Mouse (Mus musculus) ES-Bruce4 (cell line): ENCODE results near the gene Creb1. TPM values are rescaled to one million over a fixed set of nuclear protein-coding genes. Genes with fewer than 3 reads are reported as not detected.

Experiments
- H3K27ac ChIP-seq: 2 replicates; pipeline ENCODE4 v1.5.1; 2012; ENCODE audit warnings: low read length, inconsistent platforms; ENCODE audit not compliant: insufficient read depth
- H3K27me3 ChIP-seq: 2 replicates; pipeline ENCODE4 v1.6.1; 2012; ENCODE audit warnings: mild to moderate bottlenecking, low read length, inconsistent platforms; ENCODE audit not compliant: control insufficient read depth, poor library complexity, insufficient read depth, severe bottlenecking
- H3K36me3 ChIP-seq: 2 replicates; pipeline ENCODE4 v1.6.1; 2012; ENCODE audit warnings: inconsistent platforms, mild to moderate bottlenecking, low read length, moderate library complexity; ENCODE audit not compliant: control insufficient read depth, poor library complexity, insufficient read depth, severe bottlenecking
- H3K4me1 ChIP-seq: one replicate; pipeline ENCODE4 v1.8.1; 2011; ENCODE audit warnings: low read length; ENCODE audit not compliant: control insufficient read depth, insufficient read depth
- H3K4me3 ChIP-seq: 2 replicates; pipeline ENCODE4 v1.5.1; 2011; ENCODE audit warnings: low read depth, mild to moderate bottlenecking, low read length
- H3K9ac ChIP-seq: 2 replicates; pipeline ENCODE4 v1.6.1; 2012; ENCODE audit warnings: low read depth, mild to moderate bottlenecking, inconsistent platforms; ENCODE audit not compliant: poor library complexity, severe bottlenecking
- H3K9me3 ChIP-seq: replicated peaks from 2 replicates; pipeline ENCODE4 v1.6.1; 2012; ENCODE audit warnings: mild to moderate bottlenecking, low read length, inconsistent platforms; ENCODE audit not compliant: control insufficient read depth, poor library complexity, insufficient read depth, severe bottlenecking
- CTCF ChIP-seq: IDR thresholded peaks from one replicate; pipeline ENCODE4 v1.8.1; 2011; ENCODE audit warnings: low read depth, low read length
- EP300 ChIP-seq: IDR thresholded peaks from 2 replicates; pipeline ENCODE4 v1.6.1; 2011; ENCODE audit warnings: low read depth, low read length; ENCODE audit not compliant: insufficient read depth
- POLR2A ChIP-seq: IDR thresholded peaks from one replicate; pipeline ENCODE4 v1.8.1; 2011; ENCODE audit warnings: low read length; ENCODE audit not compliant: insufficient read depth
- polyA plus RNA-seq: library from polyadenylated mRNA; stranded (reverse); fragments of >200 nt; gene quantifications from 2 replicates; pipeline ENCODE4 v1.2.4, GENCODE M21; 2011; ENCODE audit warnings: low read depth; ENCODE audit not compliant: missing spikeins, insufficient read depth, insufficient read length

Creb1 gene
- polyA plus RNA-seq, 1 experiment = 62.5 TPM

DNA sequence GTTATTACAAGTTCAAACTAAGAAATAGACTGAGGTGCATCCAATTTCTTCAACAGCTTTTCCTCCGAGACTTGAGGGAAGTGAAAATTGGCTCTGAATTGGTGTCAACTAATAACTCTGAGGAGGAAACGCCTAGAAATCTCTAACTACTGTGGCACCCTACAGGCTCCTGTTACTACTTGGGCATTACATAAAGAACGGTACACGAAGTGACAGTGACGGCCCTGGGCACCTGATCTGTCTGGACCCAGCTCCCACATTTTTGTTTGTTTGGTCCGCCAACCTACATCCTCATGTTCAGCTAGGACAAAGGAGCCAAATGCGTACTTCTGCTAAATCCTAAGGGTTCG, 84.1 kb downstream of the Creb1 start:
- H3K36me3 ChIP-seq = no peaks in the 10 kb centered on the region
- no peaks in the 10 kb centered on the region for H3K9me3 ChIP-seq
- peak overlapping the region; percentile 83 for H3K4me3 ChIP-seq
- peak overlapping the region; percentile 74 for H3K9ac ChIP-seq
- TF ChIP-seq POLR2A (no peak), CTCF (no peak), EP300 (no peak)
- no peaks in the 10 kb centered on the region for H3K4me1 ChIP-seq
- no peak overlapping the region for H3K27ac ChIP-seq
- H3K27me3 ChIP-seq = no peaks in the 10 kb centered on the region

DNA sequence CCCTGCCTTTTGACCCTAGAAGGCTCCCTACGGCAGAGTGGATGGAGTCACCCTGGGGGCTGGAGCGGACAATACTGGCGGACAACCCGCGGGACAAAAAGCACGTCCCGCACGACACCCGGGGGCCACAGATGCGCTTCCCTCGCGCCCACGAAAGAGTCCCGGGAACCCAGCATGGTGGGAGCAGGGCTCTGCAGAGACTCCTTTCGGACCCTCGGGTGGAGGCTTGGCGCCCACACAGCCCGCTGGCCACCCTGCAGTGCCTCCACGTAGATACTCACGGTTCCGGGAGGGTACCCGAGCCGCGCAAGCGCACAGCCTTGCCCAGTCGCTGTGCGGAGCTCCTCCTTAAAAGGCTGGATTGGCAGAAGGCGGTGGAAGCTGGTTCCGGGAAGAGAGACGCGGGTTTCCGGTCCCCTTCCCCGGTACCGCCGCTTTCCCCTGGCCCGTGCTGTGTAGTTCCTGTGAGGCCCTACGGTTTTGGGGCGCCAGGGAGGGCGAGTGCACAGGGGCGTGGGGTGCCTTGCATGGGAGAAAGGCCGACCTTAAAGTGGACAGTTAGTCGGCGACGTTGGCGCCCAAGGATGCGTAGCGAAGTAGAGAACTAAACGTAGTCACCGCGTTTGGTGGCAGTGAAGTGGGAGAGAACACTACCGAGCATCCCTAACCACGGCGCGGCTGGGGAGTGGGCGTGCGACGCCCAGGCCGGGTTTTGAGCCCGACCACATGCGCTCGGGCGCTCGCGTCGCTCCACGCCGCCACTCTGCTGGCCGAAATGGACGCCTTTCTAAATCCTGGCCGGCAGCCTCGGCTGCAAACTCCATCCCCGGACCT, 84.7 kb downstream of the Creb1 start, which contains the start of gene Mettl21a:
Gene Mettl21a (minus strand): TSS at position 362 of the 834 bp plus-strand sequence.
- peak within 1 kb of the TSS; percentile 74 for H3K9ac ChIP-seq
- H3K27ac ChIP-seq = peak within 1 kb of the TSS; percentile 63
- peak within 1 kb of the TSS; percentile 83 for H3K4me3 ChIP-seq
- H3K27me3 ChIP-seq = no peaks in the 10 kb centered on the region
- H3K4me1 ChIP-seq = no peaks in the 10 kb centered on the region
- H3K9me3 ChIP-seq = no peaks in the 10 kb centered on the region
- H3K36me3 ChIP-seq = no peaks in the 10 kb centered on the region
- peak; percentile 67 for TF ChIP-seq POLR2A
- 0 out of 2 replicates have a peak, but pooled peaks have one; percentile 32 for TF ChIP-seq EP300
- TF ChIP-seq CTCF = no peak

- H3K4me1 ChIP-seq = no peaks in the 10 kb centered on the region
- no peak overlapping the region for H3K27ac ChIP-seq
- H3K9me3 ChIP-seq = no peaks in the 10 kb centered on the region
- H3K36me3 ChIP-seq = no peaks in the 10 kb centered on the region
- H3K4me3 ChIP-seq = peak overlapping the region; percentile 83
- peak overlapping the region; percentile 74 for H3K9ac ChIP-seq
- TF ChIP-seq CTCF (peak; percentile 76), EP300 (no peak), POLR2A (no peak)
- no peaks in the 10 kb centered on the region for H3K27me3 ChIP-seq
These were observed 85.2 kb downstream of the Creb1 start for GRCm38 (mm10) chr1:64617715-64617984.

DNA sequence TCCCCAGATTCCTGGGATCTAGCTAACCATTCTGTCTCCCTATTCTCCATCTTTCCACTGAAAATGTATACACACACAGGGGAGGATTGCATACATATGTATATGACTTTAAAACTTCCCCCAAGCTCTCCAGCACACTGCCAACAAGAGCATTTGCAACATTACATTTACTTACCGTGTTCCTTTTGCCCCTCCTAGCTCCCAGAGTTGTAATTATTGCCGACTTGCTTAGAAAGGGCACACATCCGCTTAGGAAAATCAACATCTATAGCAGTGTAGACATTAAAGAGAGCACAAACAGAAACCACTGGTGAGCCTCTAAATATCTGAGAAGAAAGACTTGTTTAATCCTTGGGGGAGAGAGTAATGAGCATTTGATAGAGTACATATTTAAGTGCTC, 85.8 kb downstream of the Creb1 start:
- H3K4me3 ChIP-seq = no peak overlapping the region
- no peaks in the 10 kb centered on the region for H3K36me3 ChIP-seq
- TF ChIP-seq CTCF = no peak
- peak overlapping the region; percentile 74; the same call in 1 of the 2 replicates for H3K9ac ChIP-seq
- no peaks in the 10 kb centered on the region for H3K9me3 ChIP-seq
- H3K27ac ChIP-seq = no peak overlapping the region
- no peaks in the 10 kb centered on the region for H3K4me1 ChIP-seq
- no peaks in the 10 kb centered on the region for H3K27me3 ChIP-seq

GRCm38 (mm10) chr1:64621116-64621515, 88.7 kb downstream of the Creb1 start:
- no peaks in the 10 kb centered on the region for H3K9me3 ChIP-seq
- TF ChIP-seq POLR2A (no peak), CTCF (no peak), EP300 (no peak)
- no peak overlapping the region for H3K9ac ChIP-seq
- peaks cover 2% of the 10 kb centered on the region for H3K4me1 ChIP-seq
- no peaks in the 10 kb centered on the region for H3K36me3 ChIP-seq
- no peak overlapping the region for H3K27ac ChIP-seq
- no peaks in the 10 kb centered on the region for H3K27me3 ChIP-seq
- no peak overlapping the region for H3K4me3 ChIP-seq

- Histone ChIP-seq H3K4me1 (peaks cover 2% of the 10 kb centered on the region), H3K27ac (no peak overlapping the region), H3K4me3 (no peak overlapping the region), H3K9me3 (no peaks in the 10 kb centered on the region), H3K36me3 (no peaks in the 10 kb centered on the region), H3K27me3 (no peaks in the 10 kb centered on the region), H3K9ac (no peak overlapping the region)
- TF ChIP-seq EP300 (no peak), POLR2A (no peak), CTCF (no peak)
These were observed 91.4 kb downstream of the Creb1 start for GRCm38 (mm10) chr1:64623558-64624435.
